Comparison of ENCODE assay signal across 11 mouse cellular contexts in genomic region chr6:128122127-128122526, GRCm38 (mm10). TPM values are rescaled to one million over a fixed set of nuclear protein-coding genes. Genes with fewer than 3 reads are reported as not detected.
DNase-seq lines count a peak whose midpoint lies in the region; ATAC-seq and TF ChIP-seq lines count a peak whose summit lies in the region.
"Had no signal": no experiment of that assay in that cellular context is flagged by ENCODE, and none has a peak within 500 bp of the region (broad histone marks: within the 10 kb centered on the region; RNA-seq: fewer than 3 reads in every experiment).

No protein-coding gene starts in this region.

- no peak for TF ChIP-seq CTCF in kidney, adult 2 months (conservative IDR thresholded peaks at IDR 0.05; ENCODE audit: insufficient read depth, insufficient read length, low read depth, low read length)

- peaks cover 15% of the 10 kb centered on the region for H3K4me1 ChIP-seq in forebrain, embryonic 10.5 days
- H3K4me1 ChIP-seq in forebrain, embryonic 12.5 days = peaks cover 7% of the 10 kb centered on the region; the same call in 1 of the 2 replicates
- H3K4me1 ChIP-seq in kidney, adult 2 months (ENCODE audit: control insufficient read depth, insufficient read depth, low read length) = peaks cover 47% of the 10 kb centered on the region
- H3K4me1 ChIP-seq in intestine, embryonic 16.5 days (ENCODE audit: control insufficient read depth, insufficient read depth, low read length) = peaks cover 15% of the 10 kb centered on the region

- TF ChIP-seq POLR2A in kidney, adult 2 months (IDR thresholded peaks at IDR 0.05; ENCODE audit: low read depth, low read length) = no peak

- H3K27ac ChIP-seq in forebrain, embryonic 10.5 days = peak overlapping the region; percentile 12; the same call in 1 of the 2 replicates
- no peak overlapping the region for H3K27ac ChIP-seq in forebrain, embryonic 12.5 days
- H3K27ac ChIP-seq in kidney, adult 2 months (ENCODE audit: insufficient read depth, low read depth, low read length) = peak overlapping the region; percentile 62
- H3K27ac ChIP-seq in intestine, embryonic 16.5 days (ENCODE audit: low read length) = peak overlapping the region; percentile 70; the same call in 1 of the 2 replicates

- no peaks in the 10 kb centered on the region for H3K27me3 ChIP-seq in forebrain, embryonic 10.5 days (ENCODE audit: poor library complexity, severe bottlenecking)
- no peaks in the 10 kb centered on the region for H3K27me3 ChIP-seq in forebrain, embryonic 12.5 days
- H3K27me3 ChIP-seq in kidney, adult 2 months (replicated peaks; ENCODE audit: control insufficient read depth, insufficient read depth, low read length) = no peaks in the 10 kb centered on the region
- no peaks in the 10 kb centered on the region for H3K27me3 ChIP-seq in intestine, embryonic 16.5 days (replicated peaks; ENCODE audit: control insufficient read depth, insufficient read depth, low read length)

- no peak for DNase-seq in forebrain, embryonic 10.5 days (ENCODE audit: extremely low spot score, low spot score)
- peak; percentile 48 for DNase-seq in kidney, adult 2 months
- no peak for DNase-seq in kidney, adult 9 months
- peak; percentile 82 for DNase-seq in NIH3T3 (ENCODE audit: low read depth)
- no peak for DNase-seq in layer of hippocampus, adult 9-11 months
- no peak for DNase-seq in urinary bladder, postnatal 36 days (ENCODE audit: low spot score in 2 of 2)
- DNase-seq: adrenal gland, postnatal 25 days; cerebellum, adult 9-10 months had no signal

- no peaks in the 10 kb centered on the region for H3K9me3 ChIP-seq in forebrain, embryonic 10.5 days
- H3K9me3 ChIP-seq in forebrain, embryonic 12.5 days = no peaks in the 10 kb centered on the region
- no peaks in the 10 kb centered on the region for H3K9me3 ChIP-seq in intestine, embryonic 16.5 days (ENCODE audit: control insufficient read depth, low read length)

- H3K9ac ChIP-seq in forebrain, embryonic 12.5 days = no peak overlapping the region
- peak overlapping the region; percentile 20; the same call in 1 of the 2 replicates for H3K9ac ChIP-seq in intestine, embryonic 16.5 days (ENCODE audit: low read depth, low read length)

- 77% methylated on average over 5 of the region's 5 CpGs for WGBS in forebrain, embryonic 10.5 days
- 91% methylated on average over 5 of the region's 5 CpGs for WGBS in forebrain, embryonic 12.5 days
- WGBS in kidney, adult 2 months = 42% methylated on average over 5 of the region's 5 CpGs
- WGBS in intestine, embryonic 16.5 days = 41% methylated on average over 5 of the region's 5 CpGs

- H3K4me3 ChIP-seq in forebrain, embryonic 10.5 days = no peak overlapping the region
- no peak overlapping the region for H3K4me3 ChIP-seq in forebrain, embryonic 12.5 days (replicated peaks)
- H3K4me3 ChIP-seq in kidney, adult 2 months (ENCODE audit: insufficient read depth, low read depth, low read length) = no peak overlapping the region
- H3K4me3 ChIP-seq in intestine, embryonic 16.5 days (ENCODE audit: low read length) = no peak overlapping the region

- 0 out of 2 replicates have a peak, but pooled peaks cover 3% of the 10 kb centered on the region for H3K36me3 ChIP-seq in forebrain, embryonic 10.5 days (replicated peaks)
- H3K36me3 ChIP-seq in forebrain, embryonic 12.5 days (replicated peaks) = no peaks in the 10 kb centered on the region
- no peaks in the 10 kb centered on the region for H3K36me3 ChIP-seq in kidney, adult 2 months (ENCODE audit: control insufficient read depth, insufficient read depth, low read length)
- H3K36me3 ChIP-seq in intestine, embryonic 16.5 days (ENCODE audit: control insufficient read depth, insufficient read depth, low read length) = no peaks in the 10 kb centered on the region

- no peak overlapping the region for H3K4me2 ChIP-seq in forebrain, embryonic 12.5 days
- no peak overlapping the region for H3K4me2 ChIP-seq in intestine, embryonic 16.5 days (ENCODE audit: low read depth, low read length)

- no peak for ATAC-seq in forebrain, embryonic 12.5 days (ENCODE audit: low FRiP score)
- no peak for ATAC-seq in intestine, embryonic 16.5 days
- ATAC-seq: inflammation-experienced regulatory T-cells, adult 6 months had no signal

RNA-seq across cellular contexts. Expression of gene Tspan9, which starts 21.3 kb away (rescaled TPM):
- polyA plus RNA-seq in forebrain, embryonic 10.5 days (2016; fragmentation: Nextera tagmentation; extraction: Ambion mirVana) = 39.4 and 41.3 TPM in 2 replicates
- polyA plus RNA-seq in forebrain, embryonic 12.5 days (2016; fragmentation: Nextera tagmentation; extraction: Ambion mirVana) = 30.1 and 34.5 TPM in 2 replicates
- polyA plus RNA-seq in kidney, adult 2 months (2012; rRNA removed) = 107 and 109 TPM in 2 replicates
- polyA plus RNA-seq in intestine, embryonic 16.5 days (2015; fragmentation: Nextera tagmentation; extraction: Ambion mirVana) = 89.1 and 94.1 TPM in 2 replicates

Comparison
In these comparisons a context has a peak if more than half of its experiments do, and no peak if none do; other contexts are left out.
1. DNase-seq: peak in kidney, adult 2 months (single experiment) and NIH3T3 (single experiment); none in forebrain, embryonic 10.5 days (single experiment), kidney, adult 9 months (single experiment), layer of hippocampus, adult 9-11 months (single experiment) and urinary bladder, postnatal 36 days (0 of 2).